Mouse (Mus musculus) kidney, postnatal 36 days (tissue): ENCODE measurements around the gene Bckdhb.
"Not testable (repeated sequence)": the region's sequence is repeated elsewhere in the genome, so short reads cannot be mapped to it uniquely, and the experiment has no call there.

Experiments
- DNase-seq, 2 experiments: peaks; one replicate each; pipeline ENCODE4 v3.0.0; 2021 to 2022; ENCODE audit warnings: mixed read lengths in 2 of 2

Gene Bckdhb

DNA sequence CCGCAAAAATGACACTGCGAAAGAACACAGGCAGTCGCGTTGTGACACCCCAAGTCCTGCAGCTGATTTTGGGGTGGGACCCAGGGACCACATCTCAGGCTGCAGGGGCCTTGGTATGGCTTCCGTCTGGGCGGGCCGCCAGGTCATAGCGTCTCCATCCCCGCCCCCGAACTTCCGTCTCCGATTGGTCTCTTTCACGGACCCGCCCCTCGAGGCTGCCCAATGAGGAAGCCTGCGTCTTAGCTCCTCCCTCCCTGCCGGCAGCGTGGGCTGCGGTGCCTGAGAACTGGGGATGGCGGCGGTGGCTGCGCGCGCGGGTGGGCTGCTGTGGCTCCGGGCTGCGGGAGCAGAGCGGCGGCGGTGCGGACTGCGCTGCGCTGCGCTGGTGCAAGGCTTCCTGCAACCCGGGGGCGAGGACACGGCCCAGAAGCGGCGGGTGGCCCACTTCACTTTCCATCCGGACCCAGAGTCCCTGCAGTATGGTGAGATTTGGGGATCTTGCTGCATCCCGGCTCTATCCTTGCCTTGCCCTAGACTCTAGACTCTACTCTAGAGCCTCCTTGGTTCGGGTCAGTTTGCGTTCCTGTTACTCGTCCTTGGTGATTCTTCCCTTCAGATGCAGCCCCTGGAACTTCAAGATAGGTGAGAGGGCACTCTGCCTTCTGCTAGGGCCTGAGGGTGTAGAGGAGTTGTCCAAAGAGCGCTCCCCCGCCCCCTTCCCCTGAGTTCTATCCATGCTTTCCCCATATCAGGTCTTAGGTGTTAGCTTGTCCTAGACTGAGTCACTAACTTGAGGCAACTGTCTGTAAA, at the start of gene Bckdhb:
Bckdhb (plus strand) TSS at position 268 of the 810 bp plus-strand sequence.
- DNase-seq = peak; percentile 97 to 99

DNA sequence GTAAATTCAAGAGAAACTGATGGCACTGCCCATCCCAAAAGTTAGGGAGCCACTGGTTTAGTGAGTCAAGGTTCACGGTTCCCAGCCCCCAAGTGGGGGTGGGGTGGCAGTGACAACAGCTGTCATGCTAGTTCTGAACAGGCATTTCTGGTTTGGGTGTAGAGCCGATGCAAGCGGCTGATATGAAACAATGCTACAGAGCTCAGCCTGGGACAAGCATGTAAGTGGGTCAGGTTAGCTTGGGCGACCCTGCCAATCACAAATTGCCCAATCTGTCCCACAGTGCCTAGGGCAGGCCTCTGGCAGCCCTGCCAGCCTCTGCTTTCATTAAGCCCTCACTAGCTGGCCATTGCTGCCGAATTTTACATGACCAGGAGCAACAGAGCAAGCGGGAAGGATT, 42.8 kb upstream of the Bckdhb start:
- no peak for DNase-seq

DNA sequence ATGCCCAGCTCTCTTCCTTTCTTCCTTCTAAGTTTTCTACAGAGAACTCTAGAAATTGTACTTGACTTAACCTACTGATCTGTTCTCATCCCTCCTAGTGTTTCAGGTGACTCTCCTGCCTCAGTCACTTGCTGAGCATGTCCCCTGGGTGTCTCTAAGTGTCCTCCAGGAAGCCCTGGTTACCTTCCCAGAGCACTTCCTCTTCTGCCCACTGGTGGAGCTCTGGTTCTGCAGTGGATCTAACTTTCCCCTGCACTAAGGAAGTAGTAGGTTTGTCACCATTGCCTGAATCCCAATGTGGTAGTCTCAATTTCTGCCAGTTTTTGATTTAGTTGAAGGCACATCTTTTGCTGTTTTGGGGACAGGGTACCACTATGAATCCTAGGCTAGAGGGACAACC, 38.8 kb upstream of the Bckdhb start:
- DNase-seq = no peak

GRCm38 (mm10) chr9:83888214-83888613, 36.7 kb upstream of the Bckdhb start:
- peak; percentile 3 to 4 for DNase-seq

GRCm38 (mm10) chr9:83893073-83893472, 31.9 kb upstream of the Bckdhb start:
- no peak for DNase-seq

DNA sequence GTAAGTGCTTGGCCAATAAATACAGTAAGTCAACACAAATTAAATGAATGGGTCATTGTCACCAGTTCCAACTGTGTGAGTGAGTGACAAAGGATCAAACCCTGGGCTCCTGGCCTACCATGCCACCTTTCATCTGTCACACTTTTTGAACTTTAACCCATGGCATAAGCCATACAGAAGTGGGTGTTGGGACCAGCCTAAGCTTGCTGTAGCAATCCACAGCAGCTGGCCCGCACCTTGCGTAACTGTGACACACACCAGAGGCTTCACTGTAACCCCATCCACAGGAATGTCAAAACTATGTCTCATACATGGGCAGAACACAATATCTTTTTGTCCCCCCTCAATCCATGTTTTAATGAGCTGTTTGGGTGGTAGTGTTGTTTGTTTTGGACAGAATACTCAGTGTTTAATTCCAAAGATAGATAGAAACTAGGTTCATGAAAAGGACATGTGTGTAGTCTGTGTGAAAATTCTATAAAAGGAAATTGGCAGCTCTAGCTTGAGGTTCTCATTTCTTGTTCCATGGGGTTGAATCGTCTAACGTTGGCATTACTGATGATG, 31.1 kb upstream of the Bckdhb start:
- DNase-seq = no peak

- no peak for DNase-seq
Measured at GRCm38 (mm10) chr9:83902086-83902485, 22.9 kb upstream of the Bckdhb start.

DNA sequence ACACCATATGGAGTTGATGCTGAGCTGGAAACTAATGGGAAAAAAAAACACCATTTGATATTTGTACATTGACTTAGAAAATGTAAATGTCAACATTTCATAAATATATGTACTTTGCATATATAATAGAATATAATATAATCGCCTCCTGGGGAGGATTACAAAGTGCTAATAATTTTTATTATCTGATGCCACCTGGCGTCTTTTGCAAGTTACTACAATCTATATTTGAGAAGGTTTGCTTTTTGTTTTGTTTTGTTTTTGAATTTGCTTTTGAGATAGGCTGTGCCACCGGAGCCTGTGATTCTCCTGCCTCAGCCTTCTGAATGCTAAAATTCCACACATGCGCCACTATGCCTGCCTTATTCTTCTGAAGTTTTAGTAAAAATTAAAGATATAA, 19.1 kb upstream of the Bckdhb start:
- no peak for DNase-seq

DNA sequence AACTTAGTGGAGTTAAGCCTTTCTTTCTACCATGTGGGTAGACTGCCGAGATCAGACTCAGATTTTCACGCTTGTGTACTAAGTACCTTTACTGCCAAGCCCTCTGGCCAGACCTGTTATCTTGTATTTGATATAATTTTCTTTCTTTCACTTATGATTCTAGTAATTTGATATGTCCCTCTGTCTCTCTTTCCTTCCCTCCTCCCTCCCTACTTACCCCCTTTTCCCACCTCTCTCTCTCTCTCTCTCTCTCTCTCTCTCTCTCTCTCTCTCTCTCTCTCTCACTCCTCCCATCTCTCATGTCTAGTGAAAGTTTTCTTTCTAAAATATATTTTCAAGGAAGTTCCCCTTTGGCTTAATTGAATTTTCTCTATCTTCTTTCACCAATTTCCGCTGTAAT, 17.9 kb upstream of the Bckdhb start:
- DNase-seq = no peak

DNA sequence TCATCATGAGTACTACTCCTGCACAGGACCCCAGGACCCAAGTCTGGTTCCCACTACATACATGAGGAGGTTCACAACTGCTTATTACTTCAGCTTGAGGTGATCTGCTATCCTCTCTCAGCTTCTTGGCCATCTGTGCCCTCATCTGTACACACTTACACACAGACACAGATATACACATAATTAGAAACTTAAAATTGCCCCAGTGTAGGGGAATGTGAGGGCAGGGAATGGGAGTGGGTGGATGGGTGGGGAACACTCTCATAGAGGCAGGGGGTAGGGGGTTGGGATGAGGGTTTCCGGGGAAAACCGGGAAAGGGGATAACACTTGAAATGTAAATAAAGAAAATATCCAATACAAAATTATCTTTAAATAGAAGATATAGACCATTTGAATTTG, 15.1 kb upstream of the Bckdhb start:
- DNase-seq = no peak

GRCm38 (mm10) chr9:83910926-83911325, 14.0 kb upstream of the Bckdhb start:
- no peak for DNase-seq

DNA sequence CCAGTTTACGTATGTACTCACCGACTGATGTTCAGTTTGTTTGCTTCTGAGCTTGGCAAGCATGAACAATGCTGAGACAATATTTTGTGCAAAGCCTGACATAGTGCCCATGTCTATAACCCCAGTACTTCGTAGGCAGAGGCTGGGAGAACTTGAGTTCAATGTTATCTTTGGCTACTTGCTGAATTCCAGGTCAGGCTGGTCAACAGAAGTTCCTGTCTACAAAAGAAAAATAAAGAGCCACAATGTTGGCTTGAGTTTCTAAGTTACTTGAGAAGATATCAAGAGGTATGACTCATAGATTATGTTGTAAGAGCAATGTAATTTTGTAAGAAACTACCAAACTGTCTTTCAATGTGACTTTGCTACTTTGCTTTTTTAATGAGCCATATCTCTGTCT, 2.9 kb upstream of the Bckdhb start:
- DNase-seq = no peak

DNA sequence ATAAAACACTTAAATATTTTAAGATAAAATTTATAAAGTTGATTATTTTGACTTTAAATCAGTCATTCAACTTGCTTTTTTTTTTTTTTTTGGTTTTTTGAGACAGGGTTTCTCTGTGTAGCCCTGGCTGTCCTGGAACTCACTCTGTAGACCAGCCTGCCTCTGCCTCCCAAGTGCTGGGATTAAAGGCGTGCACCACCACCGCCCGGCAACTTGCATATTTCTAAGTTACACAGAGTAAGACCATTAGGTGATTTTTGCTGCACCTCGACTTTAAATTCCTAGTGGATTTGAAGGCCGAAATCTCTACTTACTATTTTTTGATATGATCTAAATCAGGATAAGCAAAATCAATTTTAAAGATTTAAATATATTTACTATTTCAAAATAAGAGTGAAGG, 589 bp upstream of the Bckdhb start:
- DNase-seq = no peak

DNA sequence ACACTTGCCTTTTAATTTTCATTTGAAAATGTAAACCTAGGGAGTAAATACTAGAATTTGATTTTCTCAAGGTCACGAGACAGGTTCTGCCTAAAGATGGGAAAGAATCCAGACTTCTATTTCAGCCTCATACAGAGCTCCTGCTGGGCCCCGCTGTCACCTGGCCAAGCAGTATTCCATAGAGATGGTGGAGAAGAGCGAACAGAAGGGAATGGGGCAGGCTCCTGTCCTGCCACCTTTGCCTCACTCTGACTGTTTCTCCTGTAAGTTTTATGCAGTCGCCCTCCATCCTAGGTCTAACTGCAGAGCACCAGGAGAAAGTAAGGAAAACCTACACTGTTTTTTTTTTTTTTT, 720 bp downstream of the Bckdhb start:
- no peak for DNase-seq

GRCm38 (mm10) chr9:83926302-83926701, 1.4 kb downstream of the Bckdhb start:
- DNase-seq = no peak

DNA sequence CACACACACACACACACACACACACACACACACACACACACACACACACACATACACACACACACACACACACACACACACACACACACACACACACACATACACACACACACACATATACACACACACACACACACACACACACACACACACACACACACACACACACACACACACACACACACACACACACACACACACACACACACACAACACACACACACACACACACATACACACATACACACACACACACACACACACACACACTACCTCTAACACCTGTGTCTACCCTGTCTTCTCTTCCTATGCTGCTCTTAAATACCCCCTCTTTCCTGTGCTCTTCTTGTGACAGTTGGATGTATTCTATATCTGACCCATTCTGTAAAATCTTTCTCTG, 14.6 kb downstream of the Bckdhb start:
- DNase-seq = not testable (repeated sequence)

DNA sequence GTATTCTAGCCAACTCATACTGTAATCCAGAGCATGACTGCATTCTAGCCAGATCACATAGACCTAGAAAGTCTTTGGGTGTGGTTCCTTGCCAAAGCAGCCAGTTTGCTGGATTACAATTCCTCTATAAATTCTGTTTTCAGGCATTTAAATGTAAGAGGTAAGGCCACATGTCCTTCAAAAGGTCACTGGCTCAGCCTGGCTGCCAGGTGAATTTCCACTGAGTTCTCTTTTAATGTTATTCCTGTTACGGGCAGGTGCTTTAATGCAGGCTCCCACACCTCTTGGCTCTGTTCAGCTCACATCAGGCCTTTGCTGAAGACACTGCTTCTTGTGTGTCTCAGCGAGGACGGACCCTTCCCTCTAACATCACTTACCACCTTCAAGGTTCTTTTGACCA, 15.1 kb downstream of the Bckdhb start:
- peak; percentile 39 to 48 for DNase-seq

DNA sequence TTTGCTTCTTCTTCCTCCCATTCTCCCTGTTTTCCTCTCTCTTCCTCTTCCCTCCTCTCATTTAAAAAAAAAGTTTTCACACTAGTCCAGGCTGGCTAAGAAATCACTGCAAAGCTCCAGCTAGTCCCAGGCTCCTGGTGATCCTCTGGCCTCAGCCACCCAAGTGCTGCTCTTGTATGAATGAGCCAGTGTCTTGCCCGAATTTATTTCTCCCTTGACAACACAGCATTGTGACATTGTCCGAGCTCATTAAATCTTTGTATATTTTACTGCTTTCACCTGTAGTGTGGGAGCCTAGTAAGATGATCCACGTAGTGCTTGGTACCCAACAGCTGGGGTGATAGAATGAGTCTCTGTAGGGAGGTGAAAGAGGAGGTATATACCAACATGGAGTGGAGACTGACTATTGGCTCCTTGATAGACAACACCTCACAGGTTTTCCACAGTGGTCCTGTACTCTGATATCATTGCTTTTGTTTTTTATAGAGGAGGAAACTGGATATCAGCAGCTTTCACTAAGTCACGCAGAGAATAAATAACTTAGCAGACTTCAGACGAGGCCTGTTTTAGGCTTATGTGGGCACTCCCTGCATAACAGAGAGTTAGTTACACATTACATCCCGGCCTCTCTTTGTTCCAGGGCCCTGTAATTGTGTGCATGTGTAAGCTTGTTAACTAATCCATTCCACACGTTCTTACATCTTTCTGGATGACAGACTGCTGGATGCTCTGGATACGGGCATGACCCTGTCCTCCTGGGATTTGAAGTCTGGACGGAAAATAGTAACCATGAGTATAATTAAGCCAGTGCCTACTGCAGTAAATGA, 15.8 kb downstream of the Bckdhb start:
- DNase-seq = no peak

DNA sequence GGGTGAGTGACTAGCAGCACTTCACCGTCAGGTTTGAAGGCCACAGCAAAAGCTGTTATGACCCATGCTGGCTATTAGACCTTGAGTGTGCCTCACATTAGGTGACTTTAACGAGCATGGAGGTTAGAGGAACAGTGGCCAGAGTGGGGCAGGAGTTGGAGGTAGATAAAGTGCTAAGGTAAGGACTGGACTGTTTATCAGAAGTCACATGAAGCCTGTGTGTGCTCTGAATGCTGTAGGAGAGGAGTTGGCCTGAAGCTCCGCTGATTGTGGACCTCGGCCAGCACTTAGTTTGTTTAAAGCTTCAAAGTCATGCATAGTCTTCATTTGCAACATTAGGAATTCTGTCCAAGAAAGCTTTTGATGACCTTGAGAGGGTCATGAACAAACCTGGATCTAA, 26.4 kb downstream of the Bckdhb start:
- DNase-seq = peak; percentile 17 to 21

- DNase-seq = peak; percentile 80 to 91
Measured at GRCm38 (mm10) chr9:83956632-83957314, 31.8 kb downstream of the Bckdhb start.

DNA sequence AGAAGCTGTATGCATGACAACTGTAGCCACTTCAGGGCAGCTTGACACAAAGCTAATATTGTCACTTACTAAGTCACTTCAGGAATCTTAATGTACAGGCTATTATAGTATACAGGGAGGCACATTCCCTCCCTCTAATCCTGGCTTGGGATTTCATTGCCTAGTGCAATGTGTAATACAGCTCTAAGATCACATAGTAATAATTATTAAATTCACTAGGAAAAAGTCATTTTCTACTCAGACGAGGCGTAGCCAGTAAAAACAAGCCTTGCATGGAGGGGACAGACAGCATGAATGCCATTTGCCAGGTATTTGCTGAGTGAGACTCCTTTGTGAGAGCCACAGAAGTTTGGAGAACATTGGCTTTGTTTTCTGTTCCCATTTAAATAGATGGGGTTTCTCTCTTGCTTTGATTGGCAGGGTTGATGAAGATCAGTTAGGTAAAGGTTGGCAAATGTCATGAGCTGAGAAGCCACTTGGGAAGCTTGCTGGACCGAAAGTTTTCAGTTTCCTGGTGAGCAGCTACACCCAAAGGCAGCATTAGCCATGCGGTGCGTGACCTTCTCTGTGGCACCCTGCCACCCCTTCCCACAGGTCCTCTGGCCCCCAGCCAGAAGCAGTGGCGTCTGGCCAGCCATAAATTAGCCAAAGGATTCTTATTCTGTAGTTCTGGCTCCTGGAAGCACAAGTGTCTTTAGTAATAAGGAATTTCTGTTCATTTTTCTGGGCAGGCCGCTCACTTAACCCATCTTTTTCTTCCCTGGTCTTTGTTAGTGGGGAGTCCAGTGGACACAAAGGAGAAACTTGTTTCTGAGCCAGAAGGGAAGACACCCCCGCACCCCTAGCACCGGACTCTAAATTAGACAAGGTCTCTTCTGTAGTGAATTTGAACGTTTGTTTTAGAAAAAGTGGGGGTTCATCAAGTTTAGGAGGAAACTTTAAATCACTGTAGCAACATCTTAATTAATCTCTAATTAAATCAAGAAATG, 37.4 kb downstream of the Bckdhb start:
- DNase-seq = peak; percentile 93 to 95

- no peak for DNase-seq
Measured at GRCm38 (mm10) chr9:83963296-83963695, 38.4 kb downstream of the Bckdhb start.
